Mouse (Mus musculus) liver, postnatal 0 days (tissue): Measurements from ENCODE around the gene Sirt1.

ENCODE experiments used
- CTCF ChIP-seq: sonication (generic); IDR thresholded peaks from 2 replicates; pipeline ENCODE4 v1.5.1; 2016; ENCODE audit warnings: antibody characterized with exemption, low read depth
- EP300 ChIP-seq: IDR thresholded peaks from 2 replicates; pipeline ENCODE4 v1.6.1; 2016; ENCODE audit warnings: antibody characterized with exemption, low read depth, mild to moderate bottlenecking

DNA sequence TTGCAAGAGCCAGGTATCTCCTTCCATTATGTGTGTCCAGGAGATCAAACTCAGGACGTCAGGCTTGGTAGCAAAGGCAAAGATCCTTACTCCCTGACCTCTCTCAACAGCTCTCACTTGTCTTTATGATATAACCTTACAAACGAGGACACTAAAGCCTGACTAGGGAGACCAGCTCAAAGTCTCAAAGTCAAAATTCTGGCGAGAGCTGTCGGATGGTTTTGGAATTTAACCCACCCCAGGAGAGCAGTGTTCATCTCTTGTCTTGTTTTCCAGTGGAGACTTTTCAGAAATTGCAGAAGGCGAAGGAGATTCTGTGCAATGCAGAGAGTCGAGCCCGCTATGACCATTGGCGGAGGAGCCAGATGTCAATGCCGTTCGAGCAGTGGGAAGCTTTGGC lies 15.5 kb upstream of the Sirt1 start:
- TF ChIP-seq CTCF = no peak
- TF ChIP-seq EP300 = no peak
